Mouse (Mus musculus) layer of hippocampus, adult 2 months (tissue): ENCODE results near the gene Hrasls. TPM values are rescaled to one million over a fixed set of nuclear protein-coding genes. Genes with fewer than 3 reads are reported as not detected.

Experiments used
- DNase-seq, 2 experiments: peaks; one replicate each; pipeline ENCODE4 v3.0.0; 2022; ENCODE audit warnings: low spot score in 2 of 2
- H3K27ac ChIP-seq: fragments of 200-600 bp; 2 replicates; pipeline ENCODE4 v1.8.1; 2022
- H3K4me3 ChIP-seq: fragments of 200-600 bp; 2 replicates; pipeline ENCODE4 v1.8.1; 2022; ENCODE audit warnings: mild to moderate bottlenecking
- CTCF ChIP-seq: fragments of 200-600 bp; conservative IDR thresholded peaks from 2 replicates; pipeline ENCODE4 v1.8.1; 2022; ENCODE audit warnings: antibody characterized with exemption, mild to moderate bottlenecking, moderate library complexity
- long read RNA-seq, 2 experiments: library from polyadenylated mRNA; stranded (forward); transcript quantifications; one replicate each; pipeline ENCODE4 v2.0.0; 2021; ENCODE audit warnings: borderline mapping rate in 2 of 2
- total RNA-seq, 2 experiments: library from RNA; stranded (reverse); gene quantifications; 2 replicates each; pipeline ENCODE4 v1.2.3; 2021

The Hrasls gene
- 10 to 100 TPM; 10.8 to 12.8 TPM for total RNA-seq
- long read RNA-seq, experiment 1, transcript Hrasls-204 (4 exons, 854 nt), result major isoform, 10 of 16 reads
- long read RNA-seq, experiment 1, partial matches to known transcripts, result 2 of 16 reads
- long read RNA-seq, experiment 1, other reads (novel, unspliced or antisense), result 1 of 16 reads
- long read RNA-seq, experiment 2, transcript Hrasls-204 (4 exons, 854 nt), result minor isoform, 5 of 14 reads
- long read RNA-seq, experiment 2, transcript Hrasls-201 (4 exons, 2,916 nt), result major isoform, 8 of 14 reads
- long read RNA-seq, experiment 2, partial matches to known transcripts, result 0 of 14 reads
- long read RNA-seq, experiment 2, other reads (novel, unspliced or antisense), result 1 of 14 reads

GRCm38 (mm10) chr16:29209605-29210411, at the start of gene Hrasls:
TSS of gene Hrasls (plus strand) at chr16:29209695.
- no peak for TF ChIP-seq CTCF
- peak in 1 of 2 experiments; percentile 34 for DNase-seq
- peak within 1 kb of the TSS; percentile 88 for H3K27ac ChIP-seq
- peak within 1 kb of the TSS; percentile 65 for H3K4me3 ChIP-seq

- no peak for DNase-seq
- no peak for TF ChIP-seq CTCF
- Histone ChIP-seq H3K4me3 (no peak overlapping the region), H3K27ac (no peak overlapping the region)
Observed at GRCm38 (mm10) chr16:29162271-29162670, 47.2 kb upstream of the Hrasls start.

GRCm38 (mm10) chr16:29167051-29167450, 42.4 kb upstream of the Hrasls start:
- TF ChIP-seq CTCF, result no peak
- no peak for DNase-seq
- no peak overlapping the region for H3K27ac ChIP-seq
- H3K4me3 ChIP-seq, result no peak overlapping the region

- no peak for TF ChIP-seq CTCF
- Histone ChIP-seq H3K4me3 (no peak overlapping the region), H3K27ac (no peak overlapping the region)
- DNase-seq, result peak; percentile 23 to 32
Observed at GRCm38 (mm10) chr16:29171741-29172140, 37.8 kb upstream of the Hrasls start.

- Histone ChIP-seq H3K4me3 (no peak overlapping the region), H3K27ac (no peak overlapping the region)
- no peak for TF ChIP-seq CTCF
- no peak for DNase-seq
Observed at GRCm38 (mm10) chr16:29173201-29173600, 36.3 kb upstream of the Hrasls start.

GRCm38 (mm10) chr16:29174831-29175350, 34.6 kb upstream of the Hrasls start:
- DNase-seq, result no peak
- no peak for TF ChIP-seq CTCF
- Histone ChIP-seq H3K4me3 (no peak overlapping the region), H3K27ac (no peak overlapping the region)

- Histone ChIP-seq H3K4me3 (no peak overlapping the region), H3K27ac (no peak overlapping the region)
- DNase-seq, result no peak
- TF ChIP-seq CTCF, result no peak
Observed at GRCm38 (mm10) chr16:29192911-29193310, 16.6 kb upstream of the Hrasls start.

- TF ChIP-seq CTCF, result no peak
- H3K27ac ChIP-seq, result no peak overlapping the region
- no peak for DNase-seq
Observed at GRCm38 (mm10) chr16:29193981-29194380, 15.5 kb upstream of the Hrasls start.

GRCm38 (mm10) chr16:29195156-29195555, 14.3 kb upstream of the Hrasls start:
- TF ChIP-seq CTCF, result no peak
- Histone ChIP-seq H3K4me3 (no peak overlapping the region), H3K27ac (no peak overlapping the region)
- no peak for DNase-seq

More at GRCm38 (mm10) chr16:29193981-29194380, 15.5 kb upstream of the Hrasls start:
- H3K4me3 ChIP-seq, result no peak overlapping the region

GRCm38 (mm10) chr16:29198461-29198860, 11.0 kb upstream of the Hrasls start:
- TF ChIP-seq CTCF, result no peak
- no peak overlapping the region for H3K4me3 ChIP-seq
- peak overlapping the region; percentile 23; the same call in 1 of the 2 replicates for H3K27ac ChIP-seq
- DNase-seq, result peak; percentile 52 to 77

GRCm38 (mm10) chr16:29201146-29201545, 8.3 kb upstream of the Hrasls start:
- Histone ChIP-seq H3K27ac (no peak overlapping the region), H3K4me3 (no peak overlapping the region)
- no peak for TF ChIP-seq CTCF
- no peak for DNase-seq

- H3K4me3 ChIP-seq, result peak overlapping the region; percentile 8; the same call in 1 of the 2 replicates
- no peak for TF ChIP-seq CTCF
- DNase-seq, result peak; percentile 53 to 69
- H3K27ac ChIP-seq, result peak overlapping the region; percentile 61; the same call in 1 of the 2 replicates
Observed at GRCm38 (mm10) chr16:29204875-29205274, 4.6 kb upstream of the Hrasls start.

- no peak for TF ChIP-seq CTCF
- H3K4me3 ChIP-seq, result no peak overlapping the region
- DNase-seq, result no peak
- H3K27ac ChIP-seq, result 0 out of 2 replicates have a peak overlapping the region, but pooled peaks have one; percentile 61
Observed at GRCm38 (mm10) chr16:29205581-29205980, 3.9 kb upstream of the Hrasls start.
